Mouse (Mus musculus) liver, adult 2 months (tissue): ENCODE results near the gene Bhlha15. TPM values are rescaled to one million over a fixed set of nuclear protein-coding genes. Genes with fewer than 3 reads are reported as not detected.

ENCODE experiments used
- DNase-seq: peaks from one replicate; pipeline ENCODE4 v3.0.0-alpha.2; 2011; ENCODE audit warnings: low read depth, low spot score; ENCODE audit errors: extremely low read depth
- H3K27ac ChIP-seq: fragments of 200-500 bp; replicated peaks from 2 replicates; pipeline ENCODE4 v1.5.1; 2012; ENCODE audit warnings: low read depth, mild to moderate bottlenecking, control low read depth, inconsistent platforms, low read length; ENCODE audit not compliant: insufficient read depth
- H3K27me3 ChIP-seq: fragments of 200-500 bp; 2 replicates; pipeline ENCODE4 v1.6.1; 2012; ENCODE audit warnings: mild to moderate bottlenecking, moderate library complexity, low read length, inconsistent platforms; ENCODE audit not compliant: control insufficient read depth, insufficient read depth
- H3K36me3 ChIP-seq: fragments of 200-500 bp; 2 replicates; pipeline ENCODE4 v1.6.1; 2012; ENCODE audit warnings: low read length, inconsistent platforms; ENCODE audit not compliant: control insufficient read depth, insufficient read depth
- H3K4me1 ChIP-seq: fragments of 200-500 bp; 2 replicates; pipeline ENCODE4 v1.6.1; 2011; ENCODE audit warnings: low read length; ENCODE audit not compliant: control insufficient read depth, insufficient read depth
- H3K4me3 ChIP-seq: fragments of 200-500 bp; 2 replicates; pipeline ENCODE4 v1.5.1; 2011; ENCODE audit warnings: low read depth, mild to moderate bottlenecking, control low read depth, low read length, moderate library complexity; ENCODE audit not compliant: insufficient read depth
- H3K79me2 ChIP-seq: fragments of 200-500 bp; 2 replicates; pipeline ENCODE4 v1.6.1; 2012; ENCODE audit warnings: inconsistent platforms, mild to moderate bottlenecking, low read length, moderate library complexity; ENCODE audit not compliant: control insufficient read depth, insufficient read depth
- H3K9ac ChIP-seq: fragments of 200-500 bp; 2 replicates; pipeline ENCODE4 v1.6.1; 2012; ENCODE audit warnings: low read depth, mild to moderate bottlenecking, control low read depth, inconsistent platforms, low read length
- CTCF ChIP-seq: fragments of 200-500 bp; IDR thresholded peaks from 2 replicates; pipeline ENCODE4 v1.5.1; 2011; ENCODE audit warnings: low read depth, low read length, control low read depth
- POLR2A ChIP-seq: fragments of 200-500 bp; IDR thresholded peaks from 2 replicates; pipeline ENCODE4 v1.6.1; 2011; ENCODE audit warnings: low read length, control low read depth; ENCODE audit not compliant: insufficient read depth; ENCODE audit errors: extremely low read depth
- WGBS: fragments of 180-500 bp; shearing (Covaris S2); methylation state at CpG from one replicate; pipeline ENCODE4 v1.1.7; 2018; 5-methylcytosine and 5-hydroxymethylcytosine counted together
- polyA plus RNA-seq: library from polyadenylated mRNA; depleted of rRNA; stranded (reverse); fragments of >200 nt; gene quantifications from 2 replicates; pipeline ENCODE4 v1.2.3, GENCODE M21; 2012
- total RNA-seq: library from RNA; depleted of rRNA; stranded (reverse); fragments of >200 nt; gene quantifications from 2 replicates; pipeline ENCODE4 v1.2.3, GENCODE M21; 2014

The Bhlha15 gene
- total and polyA plus RNA-seq, 2 experiments = 0.18 to 0.70 TPM

DNA sequence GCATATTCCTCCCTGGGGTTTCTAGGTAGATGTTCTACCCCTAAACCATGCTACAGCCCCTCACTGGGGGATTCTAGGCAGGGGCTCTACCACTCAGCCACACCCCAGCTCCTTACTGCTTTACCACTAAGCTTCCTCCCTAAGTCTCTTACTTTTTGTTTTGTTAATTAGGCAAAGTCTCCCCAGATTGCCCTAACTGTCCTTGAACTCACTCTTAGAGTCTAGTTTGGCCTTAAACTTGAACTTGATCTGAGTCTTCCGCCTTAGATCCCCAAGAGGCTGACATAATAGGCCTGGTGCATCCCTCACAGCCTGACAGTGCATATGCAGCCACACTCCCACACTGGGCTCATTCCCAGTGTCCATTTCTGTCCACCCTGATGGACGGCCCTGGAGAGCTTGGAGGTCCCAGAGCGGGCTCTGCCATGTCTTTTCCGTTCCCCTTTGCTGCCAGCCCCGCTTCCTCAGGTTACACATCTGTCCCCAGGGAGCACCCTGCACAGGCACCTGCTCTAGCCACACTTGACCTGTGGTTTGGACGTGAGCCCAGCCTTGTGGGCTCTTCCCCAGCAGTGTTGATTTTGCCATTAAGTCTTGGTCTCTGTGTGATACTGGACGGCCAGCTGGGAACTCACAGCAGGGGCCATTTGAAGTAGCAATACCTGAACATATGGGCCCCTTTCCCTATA, 6.3 kb upstream of the Bhlha15 start:
- no peak for TF ChIP-seq CTCF
- TF ChIP-seq POLR2A = no peak
- Histone ChIP-seq H3K4me3 (no peak overlapping the region), H3K79me2 (no peaks in the 10 kb centered on the region), H3K27me3 (no peaks in the 10 kb centered on the region), H3K27ac (no peak overlapping the region), H3K9ac (no peak overlapping the region), H3K4me1 (no peaks in the 10 kb centered on the region), H3K36me3 (0 out of 2 replicates have a peak, but pooled peaks cover 2% of the 10 kb centered on the region)
- no peak for DNase-seq
- 81% methylated on average over 7 of the region's 7 CpGs for WGBS

DNA sequence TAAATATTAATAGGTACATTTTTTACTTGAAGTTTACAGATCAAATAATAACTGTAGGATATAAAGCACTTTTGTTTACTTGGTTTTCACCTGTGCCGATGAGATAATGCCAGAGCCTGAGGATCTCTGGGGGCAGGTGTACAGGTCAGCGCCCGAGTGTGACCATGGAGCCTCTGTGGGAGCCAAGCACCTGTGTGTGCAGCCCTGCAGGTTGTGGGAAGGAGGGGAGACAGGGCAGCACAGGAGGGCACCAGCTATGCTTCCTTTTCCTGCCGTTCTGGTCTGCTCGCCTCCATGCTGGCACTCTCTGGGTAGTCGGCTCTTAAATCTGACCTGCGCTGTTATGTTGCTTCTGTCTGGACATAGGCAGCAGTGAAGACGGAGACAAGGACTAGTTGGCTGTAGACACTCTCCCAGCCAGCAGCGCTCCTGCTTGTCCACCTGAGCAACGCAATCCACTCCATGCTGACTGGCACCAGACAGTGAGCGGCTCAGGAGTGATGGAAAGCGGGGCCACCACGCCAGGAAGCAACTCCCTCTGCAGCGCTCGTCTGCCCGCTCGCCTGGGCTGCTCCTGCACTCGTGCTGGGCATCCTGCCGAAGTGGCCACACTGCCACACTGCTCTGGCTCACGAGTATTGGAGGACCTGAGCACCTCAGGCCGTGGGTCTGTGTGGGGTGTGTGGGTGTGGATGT, 5.6 kb upstream of the Bhlha15 start:
- Histone ChIP-seq H3K4me3 (no peak overlapping the region), H3K36me3 (0 out of 2 replicates have a peak, but pooled peaks cover 2% of the 10 kb centered on the region), H3K27me3 (no peaks in the 10 kb centered on the region), H3K4me1 (no peaks in the 10 kb centered on the region), H3K79me2 (no peaks in the 10 kb centered on the region), H3K9ac (no peak overlapping the region), H3K27ac (no peak overlapping the region)
- TF ChIP-seq CTCF (no peak), POLR2A (no peak)
- DNase-seq = no peak
- WGBS = 93% methylated on average over 21 of the region's 21 CpGs

DNA sequence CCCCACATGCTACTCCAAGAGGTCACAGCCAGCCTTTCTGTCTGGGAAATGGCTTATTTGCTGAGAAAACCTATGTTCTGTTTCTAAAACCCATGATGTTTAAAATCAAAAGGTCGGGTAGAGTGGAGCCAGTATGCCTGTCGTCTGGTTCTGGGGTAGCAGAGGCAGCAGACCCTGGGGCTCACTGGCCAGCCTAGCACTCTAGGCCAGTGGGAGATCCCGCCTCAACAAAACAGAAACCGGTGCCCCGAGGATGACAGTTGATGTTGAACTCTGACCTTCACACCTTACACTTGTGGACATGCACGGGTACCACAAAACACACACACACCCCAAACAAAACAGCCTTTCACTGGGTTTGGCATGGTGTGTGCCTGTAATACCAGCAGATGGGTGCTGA, 1.7 kb upstream of the Bhlha15 start:
- Histone ChIP-seq H3K27ac (no peak overlapping the region), H3K9ac (no peak overlapping the region), H3K4me3 (no peak overlapping the region), H3K27me3 (no peaks in the 10 kb centered on the region), H3K4me1 (no peaks in the 10 kb centered on the region; the same call in 1 of the 2 replicates), H3K36me3 (no peaks in the 10 kb centered on the region), H3K79me2 (no peaks in the 10 kb centered on the region)
- DNase-seq = no peak
- TF ChIP-seq POLR2A = no peak
- no peak for TF ChIP-seq CTCF
- WGBS = 61% methylated on average over 6 of the region's 6 CpGs

DNA sequence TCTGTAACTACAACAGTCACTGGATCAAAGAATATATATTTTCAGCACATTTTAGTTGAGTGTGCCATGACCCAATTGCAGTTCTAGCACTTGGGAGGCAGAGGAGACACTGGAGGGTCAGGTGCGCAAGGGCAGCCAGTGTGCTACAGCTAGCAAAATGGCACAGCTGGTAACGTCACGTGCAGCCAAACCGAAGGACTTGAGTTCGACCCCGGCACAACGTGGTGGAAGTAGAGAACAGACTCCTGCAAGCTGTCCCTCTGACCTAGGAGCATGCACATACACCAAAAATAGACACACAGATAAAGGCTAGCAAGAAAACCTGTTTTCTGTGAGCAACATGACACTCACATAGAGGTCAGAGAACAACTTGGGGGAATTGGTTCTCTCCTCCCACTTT, 759 bp upstream of the Bhlha15 start:
- 66% methylated on average over 7 of the region's 7 CpGs for WGBS
- DNase-seq = no peak
- TF ChIP-seq CTCF (no peak), POLR2A (no peak)
- H3K27ac ChIP-seq = no peak overlapping the region
- H3K27me3 ChIP-seq = no peaks in the 10 kb centered on the region
- H3K9ac ChIP-seq = no peak overlapping the region
- H3K36me3 ChIP-seq = no peaks in the 10 kb centered on the region
- no peak overlapping the region for H3K4me3 ChIP-seq
- no peaks in the 10 kb centered on the region for H3K79me2 ChIP-seq
- no peaks in the 10 kb centered on the region; the same call in 1 of the 2 replicates for H3K4me1 ChIP-seq

DNA sequence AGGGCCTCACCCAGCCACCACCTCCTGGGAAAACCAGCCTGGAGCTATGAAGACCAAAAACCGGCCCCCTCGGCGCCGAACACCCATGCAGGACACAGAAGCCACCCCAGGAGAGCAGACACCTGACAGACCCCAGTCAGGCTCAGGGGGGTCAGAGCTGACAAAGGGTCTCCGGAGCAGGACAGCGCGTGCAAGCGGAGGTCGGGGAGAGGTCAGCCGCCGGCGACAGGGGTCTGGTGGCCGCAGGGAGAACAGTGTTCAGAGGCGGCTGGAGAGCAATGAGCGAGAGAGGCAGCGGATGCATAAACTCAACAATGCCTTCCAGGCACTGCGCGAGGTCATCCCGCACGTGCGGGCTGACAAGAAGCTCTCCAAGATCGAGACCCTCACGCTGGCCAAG, 940 bp downstream of the Bhlha15 start:
- no peaks in the 10 kb centered on the region; the same call in 1 of the 2 replicates for H3K4me1 ChIP-seq
- H3K27ac ChIP-seq = no peak overlapping the region
- H3K9ac ChIP-seq = no peak overlapping the region
- no peak for DNase-seq
- H3K27me3 ChIP-seq = no peaks in the 10 kb centered on the region
- H3K79me2 ChIP-seq = no peaks in the 10 kb centered on the region
- no peaks in the 10 kb centered on the region for H3K36me3 ChIP-seq
- no peak for TF ChIP-seq CTCF
- TF ChIP-seq POLR2A = no peak
- 74% methylated on average over 23 of the region's 23 CpGs for WGBS
- H3K4me3 ChIP-seq = no peak overlapping the region

DNA sequence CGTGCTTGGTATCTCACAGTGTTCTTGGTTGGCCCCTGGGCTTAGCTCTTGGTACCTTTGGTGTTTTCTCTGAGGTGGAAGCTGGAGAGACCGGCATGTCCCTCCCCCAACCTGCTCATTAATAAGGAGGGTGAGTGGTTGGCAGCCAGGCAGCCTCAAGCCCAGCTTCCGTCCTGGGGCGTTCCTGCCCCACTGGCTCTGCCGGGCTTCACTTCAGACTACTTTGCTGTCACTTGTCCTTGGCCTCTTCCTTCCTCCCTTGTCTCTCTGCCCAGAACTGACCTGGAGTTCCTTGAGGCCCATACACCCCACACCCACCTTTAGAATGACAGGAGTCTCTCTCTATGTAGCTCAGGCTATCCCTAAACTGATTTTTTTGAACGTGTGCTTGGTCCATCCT, 2.6 kb downstream of the Bhlha15 start:
- no peak overlapping the region for H3K4me3 ChIP-seq
- DNase-seq = no peak
- no peak overlapping the region for H3K9ac ChIP-seq
- 82% methylated on average over 6 of the region's 6 CpGs for WGBS
- H3K27me3 ChIP-seq = no peaks in the 10 kb centered on the region
- TF ChIP-seq CTCF = no peak
- no peak for TF ChIP-seq POLR2A
- no peaks in the 10 kb centered on the region; the same call in 1 of the 2 replicates for H3K4me1 ChIP-seq
- H3K27ac ChIP-seq = no peak overlapping the region
- H3K36me3 ChIP-seq = no peaks in the 10 kb centered on the region
- H3K79me2 ChIP-seq = no peaks in the 10 kb centered on the region
